Mouse (Mus musculus) lung, adult 2 months (tissue): Measurements from ENCODE around the gene Zgpat.

Experiments
- CTCF ChIP-seq: fragments of 200-500 bp; IDR thresholded peaks from 2 replicates; pipeline ENCODE4 v1.5.1; 2011; ENCODE audit warnings: mild to moderate bottlenecking, low read length, control low read depth; ENCODE audit not compliant: insufficient read depth
- POLR2A ChIP-seq: fragments of 200-500 bp; IDR thresholded peaks from 2 replicates; pipeline ENCODE4 v1.6.1; 2011; ENCODE audit warnings: low read depth, mild to moderate bottlenecking, control low read depth, low read length, borderline replicate concordance; ENCODE audit errors: extremely low read depth

GRCm38 (mm10) chr2:181420426-181420825 lies 55.7 kb downstream of the Zgpat start:
- TF ChIP-seq POLR2A = no peak
- no peak for TF ChIP-seq CTCF
